Comparison of ENCODE assay signal across 15 mouse cellular contexts in genomic region chr3:127038570-127038969, GRCm38 (mm10).
DNase-seq lines count a peak whose midpoint lies in the region; ATAC-seq lines count a peak whose summit lies in the region.
"Had no signal": no experiment of that assay in that cellular context is flagged by ENCODE, and none has a peak within 500 bp of the region (broad histone marks: within the 10 kb centered on the region; RNA-seq: fewer than 3 reads in every experiment).

No protein-coding gene starts in this region.

- DNase-seq in adrenal gland, adult (ENCODE audit: inconsistent age in 2 of 2, low spot score in 1 of 2) = peak; percentile 76 to 79
- DNase-seq in adrenal gland, postnatal 4 days (ENCODE audit: low spot score in 2 of 2) = no peak
- no peak for DNase-seq in frontal cortex, postnatal 25 days (ENCODE audit: low spot score in 2 of 2)
- DNase-seq in adrenal gland, adult 8-10 months = peak; percentile 42
- peak; percentile 61 to 72 for DNase-seq in cerebellum, postnatal 25 days
- no peak for DNase-seq in thymus, adult 18-20 months
- DNase-seq in yolk sac, embryonic 10.5 days (ENCODE audit: low spot score) = no peak
- DNase-seq: gastrocnemius, postnatal 10 days; kidney, adult 2 months; layer of hippocampus, adult 9-11 months; thymus, adult 2 months had no signal

- ATAC-seq in frontal cortex, adult (ENCODE audit: low TSS enrichment) = peak; percentile 50
- ATAC-seq: activated CD4-positive, CD25-positive, alpha-beta regulatory T cell, adult 4 months; forebrain, embryonic 13.5 days; lung, postnatal 0 days had no signal

Comparison
In these comparisons a context has a peak if more than half of its experiments do, and no peak if none do; other contexts are left out.
1. DNase-seq: peak in adrenal gland, adult (2 of 2), adrenal gland, adult 8-10 months (single experiment) and cerebellum, postnatal 25 days (2 of 2); none in adrenal gland, postnatal 4 days (0 of 2), frontal cortex, postnatal 25 days (0 of 2), thymus, adult 18-20 months (0 of 2) and yolk sac, embryonic 10.5 days (single experiment).